Mouse (Mus musculus) brain, embryonic 18.5 days (tissue): ENCODE data around the gene Hspa1l.
"Not testable (repeated sequence)": the region's sequence is repeated elsewhere in the genome, so short reads cannot be mapped to it uniquely, and the experiment has no call there.

Source experiments
- DNase-seq: peaks from one replicate; pipeline ENCODE4 v3.0.0-alpha.2; 2012; ENCODE audit warnings: low read depth, low spot score

Gene Hspa1l

DNA sequence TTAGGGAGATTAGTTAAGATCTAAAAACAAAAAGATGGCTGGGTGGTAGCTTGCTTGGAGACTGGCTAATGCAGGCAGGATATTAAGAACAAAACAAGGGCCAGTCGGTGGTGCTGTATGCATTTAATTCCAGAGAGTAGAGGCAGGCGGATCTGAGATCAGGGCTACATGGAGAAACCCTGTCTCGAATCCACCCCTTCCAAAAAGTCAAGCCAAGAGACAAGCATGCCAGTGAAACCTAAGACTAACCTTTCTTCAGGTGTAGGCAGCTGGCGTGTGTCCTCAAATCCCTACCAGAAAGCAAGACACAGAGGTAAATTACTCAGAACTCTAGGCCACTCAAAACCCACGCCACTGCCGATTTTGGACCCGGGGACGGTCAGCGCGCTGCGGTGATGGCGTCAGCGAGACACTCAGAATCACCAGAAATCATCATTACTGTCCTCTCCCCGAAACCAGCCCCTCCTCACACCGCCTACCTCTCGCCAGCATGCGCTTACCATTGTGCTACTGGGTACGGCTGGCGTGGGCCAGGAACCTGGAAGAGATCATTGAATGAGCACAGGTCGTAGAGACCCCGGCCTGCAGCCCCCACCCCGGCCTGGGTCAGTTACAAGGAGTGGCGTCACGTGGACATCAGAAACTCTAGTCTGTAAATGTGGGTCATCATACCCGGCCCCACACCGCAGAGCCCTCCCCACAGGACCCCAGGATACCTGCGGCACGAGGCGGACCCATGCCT lies 20.7 kb upstream of the Hspa1l start:
- no peak for DNase-seq

GRCm38 (mm10) chr17:34952378-34953040 lies 20.0 kb upstream of the Hspa1l start:
- peak; percentile 61 for DNase-seq

- no peak for DNase-seq
Observed at GRCm38 (mm10) chr17:34953258-34953657, 19.2 kb upstream of the Hspa1l start.

DNA sequence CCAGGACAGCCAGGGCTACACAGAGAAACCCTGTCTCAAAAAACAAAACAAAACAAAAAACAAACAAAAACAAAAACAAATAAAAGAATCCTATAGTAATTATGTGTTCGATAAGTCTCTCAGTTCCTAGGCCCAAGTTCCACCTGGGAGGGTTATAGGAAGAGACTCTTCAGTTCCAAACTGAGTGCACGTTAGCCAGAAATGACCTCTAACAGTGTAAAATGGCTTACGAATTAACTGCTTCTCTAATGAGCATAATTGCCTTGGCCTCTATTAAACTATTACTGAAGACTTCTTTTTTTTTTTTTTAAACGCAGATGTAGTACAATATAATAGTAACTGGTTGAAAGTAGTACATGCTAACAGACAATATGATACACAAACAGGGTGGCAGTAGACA lies 18.6 kb upstream of the Hspa1l start:
- no peak for DNase-seq

GRCm38 (mm10) chr17:34954831-34955230 lies 17.7 kb upstream of the Hspa1l start:
- DNase-seq: no peak

DNA sequence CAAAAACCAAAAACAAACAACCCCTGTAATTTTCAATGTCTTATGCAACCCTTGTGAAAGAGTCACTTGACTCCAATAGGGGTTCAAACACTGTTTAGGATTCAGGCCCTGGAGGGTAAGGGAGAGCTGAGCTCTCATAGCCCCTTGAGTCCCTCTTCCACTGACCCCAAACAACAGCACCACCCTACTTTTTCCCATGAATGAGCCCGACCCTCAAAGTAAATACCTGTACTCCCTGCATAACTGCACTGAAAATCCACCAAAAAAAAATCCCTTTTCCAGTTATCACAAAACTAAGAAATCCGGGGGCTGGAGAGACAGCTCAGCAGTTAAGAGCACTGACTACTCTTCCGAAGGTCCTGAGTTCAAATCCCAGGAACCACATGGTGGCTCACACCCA lies 16.6 kb upstream of the Hspa1l start:
- DNase-seq: no peak

GRCm38 (mm10) chr17:34956340-34956739 lies 16.2 kb upstream of the Hspa1l start:
- DNase-seq: no peak

GRCm38 (mm10) chr17:34957291-34957690 lies 15.2 kb upstream of the Hspa1l start:
- DNase-seq: not testable (repeated sequence)

DNA sequence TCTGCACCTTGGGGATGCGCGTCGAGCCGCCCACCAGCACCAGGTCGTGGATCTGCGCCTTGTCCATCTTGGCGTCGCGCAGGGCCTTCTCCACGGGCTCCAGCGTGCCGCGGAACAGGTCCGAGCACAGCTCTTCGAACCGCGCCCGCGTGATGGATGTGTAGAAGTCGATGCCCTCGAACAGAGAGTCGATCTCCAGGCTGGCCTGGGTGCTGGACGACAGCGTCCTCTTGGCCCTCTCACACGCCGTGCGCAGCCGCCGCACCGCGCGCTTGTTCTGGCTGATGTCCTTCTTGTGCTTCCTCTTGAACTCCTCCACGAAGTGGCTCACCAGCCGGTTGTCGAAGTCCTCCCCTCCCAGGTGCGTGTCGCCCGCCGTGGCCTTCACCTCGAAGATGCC lies 14.5 kb upstream of the Hspa1l start:
- DNase-seq: not testable (repeated sequence)

DNA sequence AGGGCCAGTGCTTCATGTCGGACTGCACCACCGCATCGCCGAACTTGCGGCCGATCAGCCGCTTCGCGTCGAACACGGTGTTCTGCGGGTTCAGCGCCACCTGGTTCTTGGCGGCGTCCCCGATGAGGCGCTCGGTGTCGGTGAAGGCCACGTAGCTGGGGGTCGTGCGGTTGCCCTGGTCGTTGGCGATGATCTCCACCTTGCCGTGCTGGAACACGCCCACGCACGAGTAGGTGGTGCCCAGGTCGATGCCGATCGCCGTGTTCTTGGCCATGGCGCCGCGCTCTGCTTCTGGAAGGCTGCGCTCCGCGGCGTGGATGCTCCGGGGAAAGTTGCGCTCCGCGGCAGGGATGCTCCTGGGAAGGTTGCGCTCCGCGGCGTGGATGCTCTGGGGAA lies 13.8 kb upstream of the Hspa1l start:
- DNase-seq: not testable (repeated sequence)

GRCm38 (mm10) chr17:34959130-34959778 lies 13.2 kb upstream of the Hspa1l start, which contains the start of gene Hspa1b:
Gene Hspa1b (minus strand): TSS chr17:34959238.
- not testable (repeated sequence) for DNase-seq

DNA sequence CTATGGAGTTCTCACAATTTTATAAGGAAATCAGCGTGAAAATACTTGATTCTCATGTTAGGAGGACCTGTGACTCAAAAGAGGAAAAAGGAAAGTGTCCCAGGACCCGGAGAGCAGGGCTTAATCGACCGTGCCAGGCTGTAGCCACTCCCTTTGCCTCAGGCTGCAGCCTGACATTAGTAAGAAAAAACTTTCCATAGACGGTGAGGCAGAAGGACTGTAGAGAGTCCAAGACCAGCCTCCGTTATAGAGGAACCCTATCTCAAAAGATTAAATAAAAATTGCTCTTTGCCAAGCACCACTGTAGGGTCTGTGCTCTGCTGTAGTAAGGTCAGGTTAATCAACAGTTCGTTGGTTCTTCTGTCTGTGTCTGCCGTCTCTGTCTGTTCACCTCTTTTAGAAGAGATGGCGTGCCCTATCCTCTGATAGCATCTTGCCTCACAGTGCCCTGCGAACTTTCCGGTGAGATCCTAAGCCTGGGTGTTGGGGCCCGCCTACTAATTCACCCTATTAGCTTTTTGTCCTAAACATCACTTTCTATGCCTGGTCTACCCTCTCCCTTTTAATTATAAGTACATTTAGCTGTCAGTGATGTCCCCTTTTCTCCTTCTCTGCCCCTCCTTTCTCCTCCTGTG lies 12.5 kb upstream of the Hspa1l start:
- DNase-seq: no peak

DNA sequence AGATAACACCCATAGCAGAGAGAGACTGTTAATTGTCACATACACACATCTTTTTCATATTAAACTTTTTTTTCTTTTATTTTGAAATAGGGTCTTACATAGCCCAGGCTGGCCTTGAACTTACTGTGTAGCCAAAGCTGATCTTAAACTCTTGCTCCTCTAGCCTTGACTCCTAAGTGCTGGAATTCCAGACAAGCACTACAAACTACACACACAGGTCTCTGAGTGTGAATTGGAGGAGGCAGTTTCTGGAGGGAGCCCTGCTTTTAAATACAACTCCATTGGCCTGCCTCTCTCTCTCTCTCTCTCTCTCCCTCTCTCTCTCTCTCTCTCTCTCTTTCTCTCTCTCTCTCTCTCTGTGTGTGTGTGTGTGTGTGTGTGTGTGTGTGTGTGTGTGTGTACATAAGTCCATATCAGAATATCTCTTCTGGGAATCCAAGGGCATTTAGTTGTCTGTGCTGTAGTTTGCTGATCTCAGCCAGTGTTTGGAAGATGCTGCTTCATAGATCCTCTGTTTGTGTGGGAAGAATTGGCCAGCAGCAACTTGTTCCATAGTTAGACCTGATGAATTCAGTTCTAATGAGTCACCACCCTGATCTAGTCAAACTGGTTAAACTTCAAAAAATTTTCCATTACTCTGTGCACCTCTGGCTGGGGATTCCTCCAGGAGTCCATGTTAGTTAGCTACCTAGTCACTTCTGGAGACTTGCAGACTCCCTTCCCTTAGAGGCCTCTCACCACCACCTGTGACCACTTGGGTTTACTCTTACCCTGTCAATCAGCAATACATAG lies 11.6 kb upstream of the Hspa1l start:
- no peak for DNase-seq

DNA sequence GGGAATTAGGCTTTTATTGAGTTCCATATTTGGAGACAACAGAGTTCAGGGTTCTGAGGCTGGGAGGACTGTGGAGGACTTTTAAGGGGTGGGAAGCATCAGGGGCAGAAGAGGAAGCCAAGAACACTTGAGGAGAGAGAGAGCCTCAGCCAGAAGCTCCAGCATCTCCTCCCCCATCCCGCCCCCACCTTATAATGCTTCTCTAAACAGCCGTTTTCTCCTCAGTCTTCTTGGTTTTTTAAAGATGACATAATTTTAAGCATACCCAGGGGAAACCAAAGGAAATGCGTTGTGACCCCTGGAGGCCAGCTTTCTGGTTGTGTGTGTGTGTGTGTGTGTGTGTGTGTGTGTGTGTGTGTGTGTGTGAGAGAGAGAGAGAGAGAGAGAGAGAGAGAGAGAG lies 10.4 kb upstream of the Hspa1l start:
- DNase-seq: no peak

GRCm38 (mm10) chr17:34962841-34963240 lies 9.7 kb upstream of the Hspa1l start:
- DNase-seq: no peak

DNA sequence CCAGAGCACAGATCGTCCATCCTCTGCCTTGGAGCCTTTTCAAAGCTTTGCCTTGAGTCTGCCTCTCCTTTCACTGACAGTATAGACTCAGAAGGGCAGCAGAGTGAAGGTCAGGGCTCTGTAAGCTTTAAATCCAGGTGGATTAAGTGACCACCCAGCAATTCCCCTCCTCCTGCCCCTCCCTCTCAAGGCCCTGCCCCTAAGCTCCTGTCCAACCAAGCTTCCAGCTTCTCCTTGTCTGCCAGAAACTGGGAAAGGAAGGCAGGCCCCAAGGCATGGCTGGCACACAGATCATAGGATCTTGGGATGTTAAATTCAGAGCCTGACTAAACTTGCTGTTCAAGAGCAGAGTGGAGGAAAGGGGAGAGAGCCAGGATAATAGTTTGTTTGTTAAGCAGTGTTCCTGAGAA lies 7.9 kb upstream of the Hspa1l start:
- no peak for DNase-seq

- DNase-seq: no peak
Observed at GRCm38 (mm10) chr17:34965627-34966026, 6.9 kb upstream of the Hspa1l start.

- DNase-seq: not testable (repeated sequence)
Observed at GRCm38 (mm10) chr17:34969822-34970221, 2.7 kb upstream of the Hspa1l start, which contains the start of gene Gm20481. Gene Gm20481 (plus strand): TSS chr17:34969912.

- DNase-seq: not testable (repeated sequence)
Observed at GRCm38 (mm10) chr17:34970850-34971249, 1.7 kb upstream of the Hspa1l start.

DNA sequence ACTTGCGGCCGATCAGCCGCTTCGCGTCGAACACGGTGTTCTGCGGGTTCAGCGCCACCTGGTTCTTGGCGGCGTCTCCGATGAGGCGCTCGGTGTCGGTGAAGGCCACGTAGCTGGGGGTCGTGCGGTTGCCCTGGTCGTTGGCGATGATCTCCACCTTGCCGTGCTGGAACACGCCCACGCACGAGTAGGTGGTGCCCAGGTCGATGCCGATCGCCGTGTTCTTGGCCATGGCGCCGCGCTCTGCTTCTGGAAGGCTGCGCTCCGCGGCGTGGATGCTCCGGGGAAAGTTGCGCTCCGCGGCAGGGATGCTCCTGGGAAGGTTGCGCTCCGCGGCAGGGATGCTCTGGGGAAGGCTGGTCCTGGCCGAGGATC lies 822 bp upstream of the Hspa1l start:
- not testable (repeated sequence) for DNase-seq
